Mouse (Mus musculus): ENCODE measurements around the gene Lhfpl2. TPM values are rescaled to one million over a fixed set of nuclear protein-coding genes. Genes with fewer than 3 reads are reported as not detected.
"Not testable (repeated sequence)": the region's sequence is repeated elsewhere in the genome, so short reads cannot be mapped to it uniquely, and the experiment has no call there.

The Lhfpl2 gene
- 21.0 and 22.0 TPM in 2 replicates for polyA plus RNA-seq (2016; fragmentation: Nextera tagmentation; extraction: Ambion mirVana)

- Histone ChIP-seq H3K36me3 (replicated peaks) (0 out of 2 replicates have a peak, but pooled peaks cover 5% of the 10 kb centered on the region), H3K27me3 (ENCODE audit: poor library complexity, severe bottlenecking) (peaks cover 72% of the 10 kb centered on the region), H3K4me1 (peaks cover 56% of the 10 kb centered on the region), H3K4me3 (peak within 1 kb of the TSS; percentile 88), H3K27ac (peak within 1 kb of the TSS; percentile 94), H3K9me3 (no peaks in the 10 kb centered on the region)
- DNase-seq (ENCODE audit: extremely low spot score, low spot score): peak; percentile 72
- under 1% methylated on average over 82 of the region's 85 CpGs for WGBS
Measured at GRCm38 (mm10) chr13:94057563-94058560, at the start of gene Lhfpl2. Lhfpl2 (plus strand) TSS chr13:94057796.

DNA sequence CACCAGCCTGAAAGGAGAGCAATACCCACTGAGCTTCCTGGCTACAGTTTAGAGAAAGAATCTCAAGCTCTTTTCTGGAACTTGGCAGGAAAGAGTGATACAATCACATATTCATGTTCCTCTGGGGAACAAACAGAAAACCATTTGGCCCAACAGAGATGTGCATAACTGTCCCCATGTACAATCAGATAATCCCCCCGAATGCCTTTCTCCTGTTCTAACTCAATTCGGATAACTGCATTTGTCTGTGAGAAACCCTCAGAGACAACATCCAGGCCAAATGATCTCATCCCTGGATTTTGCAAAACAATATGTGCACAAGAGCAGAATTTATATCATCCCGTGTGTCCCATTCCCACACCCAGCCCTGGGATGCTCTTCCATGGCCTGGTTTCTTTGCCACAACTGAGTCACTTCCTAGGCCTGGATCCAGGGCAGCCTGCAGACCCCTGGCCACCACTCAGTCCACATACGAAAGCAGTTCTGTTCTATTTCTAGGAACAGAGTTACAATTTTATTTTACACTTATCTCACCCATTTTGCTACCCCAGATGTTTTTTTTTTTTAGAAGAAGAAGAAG, 45.5 kb upstream of the Lhfpl2 start:
- Histone ChIP-seq H3K27ac (no peak overlapping the region), H3K36me3 (replicated peaks) (no peaks in the 10 kb centered on the region), H3K27me3 (ENCODE audit: poor library complexity, severe bottlenecking) (no peaks in the 10 kb centered on the region), H3K4me1 (no peaks in the 10 kb centered on the region), H3K4me3 (no peak overlapping the region), H3K9me3 (no peaks in the 10 kb centered on the region)
- no peak for DNase-seq (ENCODE audit: extremely low spot score, low spot score)
- WGBS: 92% methylated on average over 4 of the region's 4 CpGs

- Histone ChIP-seq H3K36me3 (replicated peaks) (no peaks in the 10 kb centered on the region), H3K27ac (no peak overlapping the region), H3K4me3 (no peak overlapping the region), H3K9me3 (no peaks in the 10 kb centered on the region), H3K27me3 (ENCODE audit: poor library complexity, severe bottlenecking) (no peaks in the 10 kb centered on the region), H3K4me1 (no peaks in the 10 kb centered on the region)
- no peak for DNase-seq (ENCODE audit: extremely low spot score, low spot score)
- WGBS: 92% methylated on average over 10 of the region's 10 CpGs
Measured at GRCm38 (mm10) chr13:94013986-94014385, 43.6 kb upstream of the Lhfpl2 start.

DNA sequence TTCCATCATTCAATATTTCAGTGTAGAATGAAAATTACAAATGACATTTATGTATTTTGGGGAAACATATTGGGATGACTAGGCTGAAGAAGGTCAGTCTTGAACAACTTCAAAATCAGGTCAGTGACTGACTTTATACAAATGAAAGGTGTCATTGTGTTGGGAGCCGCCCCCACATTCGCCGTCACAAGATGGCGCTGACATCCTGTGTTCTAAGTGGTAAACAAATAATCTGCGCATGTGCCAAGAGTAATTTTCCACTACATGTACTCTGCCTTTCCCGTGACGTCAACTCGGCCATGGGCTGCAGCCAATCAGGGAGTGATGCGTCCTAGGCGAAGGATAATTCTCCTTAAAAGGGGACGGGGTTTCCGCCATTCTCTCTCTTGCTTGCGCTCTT, 33.0 kb upstream of the Lhfpl2 start:
- not testable (repeated sequence) for H3K4me3 ChIP-seq; H3K27me3 ChIP-seq (ENCODE audit: poor library complexity, severe bottlenecking); H3K4me1 ChIP-seq; DNase-seq (ENCODE audit: extremely low spot score, low spot score); H3K36me3 ChIP-seq (replicated peaks); H3K27ac ChIP-seq; H3K9me3 ChIP-seq
- WGBS: 78% methylated on average over 10 of the region's 13 CpGs

- H3K27ac ChIP-seq: no peak overlapping the region
- WGBS: 91% methylated on average over 10 of the region's 10 CpGs
- DNase-seq (ENCODE audit: extremely low spot score, low spot score): no peak
- H3K4me1 ChIP-seq: peaks cover 8% of the 10 kb centered on the region; the same call in 1 of the 2 replicates
- H3K4me3 ChIP-seq: no peak overlapping the region
- H3K9me3 ChIP-seq: no peaks in the 10 kb centered on the region
- no peaks in the 10 kb centered on the region for H3K36me3 ChIP-seq (replicated peaks)
- H3K27me3 ChIP-seq (ENCODE audit: poor library complexity, severe bottlenecking): no peaks in the 10 kb centered on the region
Measured at GRCm38 (mm10) chr13:94029147-94029546, 28.4 kb upstream of the Lhfpl2 start.

DNA sequence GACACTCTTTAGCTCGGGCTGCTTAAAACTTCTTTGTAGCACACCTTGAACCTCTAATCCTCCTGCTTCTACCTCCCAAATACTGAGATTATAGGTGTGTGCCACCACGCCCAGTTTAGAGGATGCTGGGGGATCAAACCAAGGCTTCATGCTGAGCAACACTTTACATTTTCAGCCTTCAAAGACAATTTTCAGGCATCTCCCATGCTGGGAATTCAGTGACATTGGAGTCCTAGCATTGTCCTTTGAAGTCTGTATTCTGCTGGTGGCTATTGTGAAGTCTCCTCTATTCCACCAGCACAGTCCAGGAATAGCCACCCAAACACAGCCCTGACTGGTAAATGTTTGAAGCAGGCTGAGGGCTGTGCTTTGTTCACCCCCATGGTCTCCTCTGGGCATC, 27.0 kb upstream of the Lhfpl2 start:
- 77% methylated on average over 2 of the region's 2 CpGs for WGBS
- Histone ChIP-seq H3K4me3 (no peak overlapping the region), H3K27me3 (ENCODE audit: poor library complexity, severe bottlenecking) (no peaks in the 10 kb centered on the region), H3K36me3 (replicated peaks) (no peaks in the 10 kb centered on the region), H3K4me1 (peaks cover 8% of the 10 kb centered on the region; the same call in 1 of the 2 replicates), H3K9me3 (no peaks in the 10 kb centered on the region), H3K27ac (no peak overlapping the region)
- DNase-seq (ENCODE audit: extremely low spot score, low spot score): no peak

DNA sequence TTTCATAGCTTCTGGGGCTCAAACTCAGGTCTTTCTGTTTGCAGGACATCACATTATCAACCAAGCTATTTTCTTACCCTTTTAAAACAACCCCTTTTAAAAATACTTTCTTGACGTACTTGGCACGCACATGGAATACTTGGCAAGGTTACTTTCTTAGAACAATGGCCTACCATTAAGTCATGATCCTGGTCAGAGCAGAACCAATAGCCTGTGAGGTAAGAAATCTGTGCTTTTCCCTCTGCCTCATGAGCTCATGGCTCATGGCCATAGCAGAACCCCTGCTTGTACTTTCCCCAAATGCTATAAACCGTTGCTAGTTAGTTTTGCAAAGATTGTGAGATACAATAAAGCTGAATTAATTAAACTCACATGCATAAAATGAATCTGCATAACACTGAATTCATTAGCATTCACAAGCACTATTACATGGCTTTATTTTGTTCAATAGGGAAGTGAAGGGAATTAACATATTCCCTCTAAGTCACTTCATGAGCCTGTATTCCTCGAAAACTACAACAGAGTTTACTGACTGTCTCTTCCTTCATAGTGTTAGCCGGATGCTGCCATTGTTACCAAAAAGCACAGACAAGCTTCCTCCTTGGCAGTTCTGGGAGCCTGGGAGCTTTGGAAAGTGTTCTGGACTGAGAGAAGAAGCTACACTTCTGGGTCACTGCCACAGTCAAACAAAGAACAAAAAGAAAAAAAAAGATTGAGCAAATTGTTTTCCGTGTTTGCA, 20.1 kb upstream of the Lhfpl2 start:
- H3K27ac ChIP-seq: 0 out of 2 replicates have a peak overlapping the region, but pooled peaks have one; percentile 12
- DNase-seq (ENCODE audit: extremely low spot score, low spot score): no peak
- H3K9me3 ChIP-seq: no peaks in the 10 kb centered on the region
- WGBS: 70% methylated on average over 6 of the region's 6 CpGs
- H3K4me3 ChIP-seq: no peak overlapping the region
- H3K27me3 ChIP-seq (ENCODE audit: poor library complexity, severe bottlenecking): no peaks in the 10 kb centered on the region
- no peaks in the 10 kb centered on the region for H3K36me3 ChIP-seq (replicated peaks)
- H3K4me1 ChIP-seq: peaks cover 15% of the 10 kb centered on the region

DNA sequence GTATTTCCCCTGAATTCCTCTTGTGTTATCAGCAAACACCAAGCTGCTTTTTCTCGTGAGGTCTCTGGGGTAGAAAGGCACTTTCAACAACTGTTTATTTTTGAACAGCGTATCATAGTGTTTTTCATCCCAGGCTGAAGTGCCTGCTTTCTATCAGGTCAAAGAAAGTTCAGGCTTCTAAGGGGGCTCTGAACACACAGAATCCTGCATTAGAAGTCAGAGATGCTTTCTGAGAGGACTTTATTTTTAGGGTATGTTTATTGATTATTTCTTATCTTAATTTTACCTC, 19.6 kb upstream of the Lhfpl2 start:
- 66% methylated on average over 2 of the region's 2 CpGs for whole genome bisulfite sequencing
- no peaks in the 10 kb centered on the region for H3K36me3 ChIP-seq (replicated peaks)
- no peak for DNase-seq (ENCODE audit: extremely low spot score, low spot score)
- no peak overlapping the region for H3K4me3 ChIP-seq
- no peaks in the 10 kb centered on the region for H3K9me3 ChIP-seq
- H3K27me3 ChIP-seq (ENCODE audit: poor library complexity, severe bottlenecking): no peaks in the 10 kb centered on the region
- 0 out of 2 replicates have a peak overlapping the region, but pooled peaks have one; percentile 12 for H3K27ac ChIP-seq
- H3K4me1 ChIP-seq: peaks cover 15% of the 10 kb centered on the region

DNA sequence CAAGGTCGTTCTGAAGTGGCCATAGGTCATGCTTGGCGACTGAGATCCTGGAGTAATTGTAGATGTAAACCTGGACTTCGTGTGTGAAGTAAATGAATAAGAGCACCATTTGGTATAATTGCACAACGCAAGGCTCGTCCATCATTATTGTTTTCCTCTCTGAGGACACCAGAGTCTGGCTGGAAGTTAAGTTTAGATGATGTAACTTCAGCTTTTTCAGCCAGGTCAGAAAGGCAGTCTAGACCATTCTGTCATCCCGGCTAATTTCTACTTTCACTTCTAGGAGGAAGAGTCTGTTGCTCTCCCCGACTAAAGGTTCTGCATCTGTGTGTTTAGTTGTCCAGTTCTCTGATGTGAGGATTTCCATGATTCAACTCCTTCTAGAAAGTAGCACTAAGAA, 7.6 kb upstream of the Lhfpl2 start:
- H3K4me1 ChIP-seq: peaks cover 5% of the 10 kb centered on the region
- DNase-seq (ENCODE audit: extremely low spot score, low spot score): no peak
- peaks cover 12% of the 10 kb centered on the region for H3K27me3 ChIP-seq (ENCODE audit: poor library complexity, severe bottlenecking)
- H3K9me3 ChIP-seq: no peaks in the 10 kb centered on the region
- no peaks in the 10 kb centered on the region for H3K36me3 ChIP-seq (replicated peaks)
- no peak overlapping the region for H3K27ac ChIP-seq
- WGBS: 80% methylated on average over 7 of the region's 7 CpGs
- no peak overlapping the region for H3K4me3 ChIP-seq

GRCm38 (mm10) chr13:94050782-94051181, 6.8 kb upstream of the Lhfpl2 start:
- no peaks in the 10 kb centered on the region for H3K9me3 ChIP-seq
- no peak overlapping the region for H3K4me3 ChIP-seq
- no peak for DNase-seq (ENCODE audit: extremely low spot score, low spot score)
- 87% methylated on average over 3 of the region's 3 CpGs for WGBS
- no peaks in the 10 kb centered on the region for H3K36me3 ChIP-seq (replicated peaks)
- no peak overlapping the region for H3K27ac ChIP-seq
- H3K27me3 ChIP-seq (ENCODE audit: poor library complexity, severe bottlenecking): peaks cover 20% of the 10 kb centered on the region
- peaks cover 5% of the 10 kb centered on the region for H3K4me1 ChIP-seq

GRCm38 (mm10) chr13:94057036-94057562, 497 bp upstream of the Lhfpl2 start:
- Histone ChIP-seq H3K4me1 (peaks cover 52% of the 10 kb centered on the region), H3K9me3 (no peaks in the 10 kb centered on the region), H3K36me3 (replicated peaks) (0 out of 2 replicates have a peak, but pooled peaks cover 5% of the 10 kb centered on the region), H3K27ac (peak overlapping the region; percentile 94), H3K27me3 (ENCODE audit: poor library complexity, severe bottlenecking) (peaks cover 70% of the 10 kb centered on the region), H3K4me3 (peak overlapping the region; percentile 88)
- under 1% methylated on average over 17 of the region's 17 CpGs for WGBS
- DNase-seq (ENCODE audit: extremely low spot score, low spot score): no peak

DNA sequence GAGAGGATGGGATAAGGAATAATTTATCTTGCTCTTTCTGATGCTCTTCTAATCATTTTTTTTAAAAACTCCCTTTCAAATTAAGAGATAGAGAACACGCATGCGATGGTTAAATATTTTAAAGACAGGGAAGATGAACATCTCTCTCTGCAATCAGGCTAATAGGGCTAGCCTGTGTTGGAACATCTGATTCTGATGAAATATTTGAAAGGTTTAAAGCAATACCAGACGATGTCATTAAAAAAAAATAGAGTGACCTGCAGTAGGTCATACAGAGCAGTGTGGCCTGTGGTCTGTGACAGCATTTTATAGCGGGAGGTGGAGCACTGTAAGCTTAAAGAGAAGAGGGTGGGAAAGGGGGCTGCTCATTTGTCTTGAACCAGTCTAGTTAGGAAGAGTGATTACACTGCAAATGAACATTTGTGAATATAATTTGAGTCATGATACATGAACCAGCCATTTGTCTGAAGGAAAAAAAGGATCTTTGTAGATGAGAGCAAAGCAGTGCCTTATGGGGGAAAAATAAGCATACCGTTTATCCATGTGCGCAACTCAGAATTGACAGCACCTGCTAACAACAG, 1.1 kb downstream of the Lhfpl2 start:
- H3K27me3 ChIP-seq (ENCODE audit: poor library complexity, severe bottlenecking): peaks cover 77% of the 10 kb centered on the region
- H3K36me3 ChIP-seq (replicated peaks): 0 out of 2 replicates have a peak, but pooled peaks cover 5% of the 10 kb centered on the region
- no peaks in the 10 kb centered on the region for H3K9me3 ChIP-seq
- H3K4me1 ChIP-seq: peaks cover 64% of the 10 kb centered on the region
- no peak for DNase-seq (ENCODE audit: extremely low spot score, low spot score)
- 48% methylated on average over 6 of the region's 6 CpGs for WGBS
- H3K4me3 ChIP-seq: peak overlapping the region; percentile 88
- H3K27ac ChIP-seq: peak overlapping the region; percentile 94
